Mouse (Mus musculus) stomach, embryonic 14.5 days (tissue): ENCODE results near the gene Trpv3. TPM values are rescaled to one million over a fixed set of nuclear protein-coding genes. Genes with fewer than 3 reads are reported as not detected.

ENCODE experiments used
- ATAC-seq: fragments of 200-750 bp; cut with Nextera tagmentation; 2 replicates; pipeline ENCODE4 v1.8.0; 2017; ENCODE audit warnings: low read depth, moderate TSS enrichment; ENCODE audit not compliant: insufficient number of reproducible peaks, insufficient read depth, low FRiP score
- H3K27ac ChIP-seq: fragments of 300-500 bp; sonication (generic); 2 replicates; pipeline ENCODE4 v1.5.1; 2014; ENCODE audit warnings: mild to moderate bottlenecking, low read length, moderate library complexity, mixed read lengths
- H3K27me3 ChIP-seq: fragments of 300-500 bp; sonication (generic); 2 replicates; pipeline ENCODE4 v1.6.1; 2014; ENCODE audit warnings: low read length, control low read depth, mixed read lengths; ENCODE audit not compliant: control insufficient read depth, insufficient read depth
- H3K36me3 ChIP-seq: fragments of 300-500 bp; sonication (generic); 2 replicates; pipeline ENCODE4 v1.6.1; 2014; ENCODE audit warnings: mild to moderate bottlenecking, control low read depth, low read length, moderate library complexity, mixed read lengths; ENCODE audit not compliant: control insufficient read depth, insufficient read depth
- H3K4me1 ChIP-seq: fragments of 300-500 bp; sonication (generic); 2 replicates; pipeline ENCODE4 v1.6.1; 2014; ENCODE audit warnings: low read length, control low read depth, mixed read lengths; ENCODE audit not compliant: control insufficient read depth, insufficient read depth
- H3K4me2 ChIP-seq: fragments of 300-500 bp; sonication (generic); replicated peaks from 2 replicates; pipeline ENCODE4 v1.6.1; 2014; ENCODE audit warnings: low read depth, low read length, control low read depth
- H3K4me3 ChIP-seq: fragments of 300-500 bp; sonication (generic); 2 replicates; pipeline ENCODE4 v1.5.1; 2014; ENCODE audit warnings: low read depth, low read length, control low read depth
- H3K9ac ChIP-seq: fragments of 300-500 bp; sonication (generic); replicated peaks from 2 replicates; pipeline ENCODE4 v1.6.1; 2014; ENCODE audit warnings: low read depth, mild to moderate bottlenecking, control low read depth, low read length, moderate library complexity, mixed read lengths
- H3K9me3 ChIP-seq: fragments of 300-500 bp; sonication (generic); 2 replicates; pipeline ENCODE4 v1.6.1; 2016; ENCODE audit warnings: low read depth, low read length, control low read depth; ENCODE audit not compliant: control insufficient read depth
- WGBS: fragments of 180-500 bp; shearing (Covaris S2); extraction: QIAGEN DNeasy Blood & Tissue Kit; methylation state at CpG from one replicate; pipeline ENCODE4 v1.1.7; 2014; 5-methylcytosine and 5-hydroxymethylcytosine counted together
- polyA plus RNA-seq: library from polyadenylated mRNA; unstranded; fragments of >200 nt; fragmentation: Nextera tagmentation; extraction: Ambion mirVana; gene quantifications from 2 replicates; pipeline ENCODE4 v1.2.1, GENCODE M21; 2014

Trpv3 gene
- polyA plus RNA-seq, 1 experiment from 2014 or later: 0.12 TPM

- no peaks in the 10 kb centered on the region for H3K4me1 ChIP-seq
- no peak overlapping the region for H3K4me2 ChIP-seq
- no peak overlapping the region for H3K4me3 ChIP-seq
- no peak for ATAC-seq
- no peak overlapping the region for H3K27ac ChIP-seq
- H3K9me3 ChIP-seq: no peaks in the 10 kb centered on the region
- no peaks in the 10 kb centered on the region for H3K27me3 ChIP-seq
- no peak overlapping the region for H3K9ac ChIP-seq
- 62% methylated on average over 4 of the region's 4 CpGs for WGBS
- H3K36me3 ChIP-seq: no peaks in the 10 kb centered on the region
Observed at GRCm38 (mm10) chr11:73336919-73337318, 69.7 kb downstream of the Trpv3 start.

Other genes with a start within 250 kb of the Trpv3 start
- gene Camkk1, start 248.4 kb upstream of the Trpv3 start, polyA plus RNA-seq: 4.3 and 5.0 TPM in 2 replicates
- gene Ncbp3, start 219.6 kb upstream of the Trpv3 start, polyA plus RNA-seq: 13.6 and 15.1 TPM in 2 replicates
- 0.13 and 0.51 TPM in 2 replicates for gene Itgae, start 176.8 kb upstream of the Trpv3 start, polyA plus RNA-seq
- gene Haspin, start 129.1 kb upstream of the Trpv3 start, polyA plus RNA-seq: 13.3 and 14.2 TPM in 2 replicates
- gene P2rx5, start 107.0 kb upstream of the Trpv3 start, polyA plus RNA-seq: 0.17 and 0.20 TPM in 2 replicates
- 111 and 116 TPM in 2 replicates for gene Emc6, start 90.4 kb upstream of the Trpv3 start, polyA plus RNA-seq
- gene Tax1bp3, start 90.3 kb upstream of the Trpv3 start, polyA plus RNA-seq: 241 and 253 TPM in 2 replicates
- gene Ctns, start 68.3 kb upstream of the Trpv3 start, polyA plus RNA-seq: 20.0 and 20.7 TPM in 2 replicates
- gene Shpk, start 67.9 kb upstream of the Trpv3 start, polyA plus RNA-seq: 1.8 TPM in 2 replicates
- 0.13 TPM in 1 of 2 replicates, not detected in the other for gene Trpv1, start 33.1 kb upstream of the Trpv3 start, polyA plus RNA-seq
- gene Aspa, start 62.2 kb downstream of the Trpv3 start, polyA plus RNA-seq: 3.7 and 4.1 TPM in 2 replicates
- not detected in 2 replicates for gene Gm49340, start 62.4 kb downstream of the Trpv3 start, polyA plus RNA-seq
- gene Spata22, start 62.4 kb downstream of the Trpv3 start, polyA plus RNA-seq: not detected in 2 replicates
- not detected in 2 replicates for gene Olfr20, start 83.4 kb downstream of the Trpv3 start, polyA plus RNA-seq
- gene Olfr376, start 103.9 kb downstream of the Trpv3 start, polyA plus RNA-seq: not detected in 2 replicates
- not detected in 2 replicates for gene Olfr1, start 132.2 kb downstream of the Trpv3 start, polyA plus RNA-seq
- gene Olfr378, start 161.1 kb downstream of the Trpv3 start, polyA plus RNA-seq: not detected in 2 replicates
- gene Olfr380, start 190.1 kb downstream of the Trpv3 start, polyA plus RNA-seq: not detected in 2 replicates
- not detected in 2 replicates for gene Olfr381, start 224.2 kb downstream of the Trpv3 start, polyA plus RNA-seq
- gene Olfr382, start 249.8 kb downstream of the Trpv3 start, polyA plus RNA-seq: not detected in 2 replicates